Mouse (Mus musculus) urinary bladder, postnatal 0 days (tissue): ENCODE results near the gene Agrn. TPM values are rescaled to one million over a fixed set of nuclear protein-coding genes. Genes with fewer than 3 reads are reported as not detected.

Experiments
- microRNA-seq: library from miRNA; unstranded; fragments of <30 nt; microRNA quantifications from one replicate; pipeline ENCODE4, GENCODE M21; 2016
- polyA plus RNA-seq: library from polyadenylated mRNA; unstranded; fragments of >200 nt; fragmentation: Nextera tagmentation; extraction: Ambion mirVana; gene quantifications from 2 replicates; pipeline ENCODE4 v1.2.1, GENCODE M21; 2015

The Agrn gene
- 21.2 and 22.6 TPM in 2 replicates for polyA plus RNA-seq

GRCm38 (mm10) chr4:156197131-156197828 is at the start of gene Agrn:
Agrn (minus strand) TSS chr4:156197488.

GRCm38 (mm10) chr4:156235808-156236533 is 38.7 kb upstream of the Agrn start, which contains the start of gene Noc2l:
Noc2l (plus strand) TSS chr4:156236010.

GRCm38 (mm10) chr4:156234701-156235213 is 37.5 kb upstream of the Agrn start, which contains the start of gene Plekhn1:
Plekhn1 (minus strand) TSS chr4:156234857.

GRCm38 (mm10) chr4:156215649-156216048 is 18.4 kb upstream of the Agrn start, which contains the start of gene Perm1:
Perm1 (plus strand) TSS chr4:156215868.

GRCm38 (mm10) chr4:156203001-156203412 is 5.7 kb upstream of the Agrn start, which contains the start of gene AW011738:
AW011738 (plus strand) TSS chr4:156203304.

GRCm38 (mm10) chr4:156200623-156201475 is 3.6 kb upstream of the Agrn start, which contains the start of gene Isg15:
Isg15 (minus strand) TSS chr4:156200818.

GRCm38 (mm10) chr4:156130436-156130835 is 66.9 kb downstream of the Agrn start, which contains the start of gene Rnf223:
Rnf223 (plus strand) TSS chr4:156130513.

Small RNAs within 50 kb of the gene (microRNA-seq; reads per million reads assigned to microRNA genes)
- 1.5 reads per million for gene Mir7658

Other genes starting within 250 kb of the Agrn start
- gene C1qtnf12, start 235.2 kb downstream of the Agrn start, polyA plus RNA-seq, result 32.4 and 35.1 TPM in 2 replicates
- gene B3galt6, start 204.8 kb downstream of the Agrn start, polyA plus RNA-seq, result 9.5 and 10.8 TPM in 2 replicates
- gene Sdf4, start 204.6 kb downstream of the Agrn start, polyA plus RNA-seq, result 117 and 120 TPM in 2 replicates
- 0.46 and 0.61 TPM in 2 replicates for gene Tnfrsf4, start 183.6 kb downstream of the Agrn start, polyA plus RNA-seq
- 1.2 and 1.8 TPM in 2 replicates for gene Tnfrsf18, start 171.3 kb downstream of the Agrn start, polyA plus RNA-seq
- gene Ttll10, start 138.1 kb downstream of the Agrn start, polyA plus RNA-seq, result 1.7 and 2.4 TPM in 2 replicates
- gene 9430015G10Rik, start 87.5 kb downstream of the Agrn start, polyA plus RNA-seq, result 5.8 and 6.9 TPM in 2 replicates
- gene Rnf223, start 67.0 kb downstream of the Agrn start, polyA plus RNA-seq, result 1.2 and 1.4 TPM in 2 replicates
- 5.7 and 11.4 TPM in 2 replicates for gene Isg15, start 3.3 kb upstream of the Agrn start, polyA plus RNA-seq
- 0.70 and 0.96 TPM in 2 replicates for gene AW011738, start 5.8 kb upstream of the Agrn start, polyA plus RNA-seq
- gene Perm1, start 18.4 kb upstream of the Agrn start, polyA plus RNA-seq, result 0.17 and 0.35 TPM in 2 replicates
- gene Plekhn1, start 37.4 kb upstream of the Agrn start, polyA plus RNA-seq, result 12.3 and 12.7 TPM in 2 replicates
- gene Noc2l, start 38.5 kb upstream of the Agrn start, polyA plus RNA-seq, result 35.2 and 35.4 TPM in 2 replicates
- gene Samd11, start 58.2 kb upstream of the Agrn start, polyA plus RNA-seq, result 0.89 and 0.91 TPM in 2 replicates
- gene Vmn2r-ps159, start 133.6 kb upstream of the Agrn start, polyA plus RNA-seq, result not detected in 2 replicates